Mouse (Mus musculus): ENCODE data around the gene H2al2a. TPM values are rescaled to one million over a fixed set of nuclear protein-coding genes. Genes with fewer than 3 reads are reported as not detected.

The H2al2a gene
- polyA plus RNA-seq, 1 experiment from 2014 or later = not detected

GRCm38 (mm10) chr2:18026116-18026947 lies 29.6 kb upstream of the H2al2a start:
- H3K4me3 ChIP-seq (replicated peaks) = peak overlapping the region; percentile 67

DNA sequence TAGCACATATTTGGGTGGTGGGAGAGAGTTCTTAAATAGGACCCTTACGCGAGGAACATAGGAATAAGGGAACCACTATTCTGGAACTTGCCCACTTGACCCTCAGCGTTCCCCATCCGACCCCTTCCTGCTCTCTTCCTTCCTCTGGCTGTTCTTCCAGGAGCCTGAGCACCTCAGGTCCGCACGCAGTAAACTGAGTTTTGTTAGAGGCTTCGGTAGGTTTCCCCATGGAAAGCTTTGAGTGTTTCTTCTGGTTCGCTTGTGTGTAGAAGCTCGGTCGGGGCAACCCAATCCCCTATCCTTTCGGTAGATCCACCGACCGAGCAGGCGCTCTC lies 29.0 kb upstream of the H2al2a start:
- no peaks in the 10 kb centered on the region for H3K27me3 ChIP-seq
- peak overlapping the region; percentile 60 for H3K9ac ChIP-seq (replicated peaks)
- H3K36me3 ChIP-seq = no peaks in the 10 kb centered on the region
- H3K27ac ChIP-seq = 0 out of 2 replicates have a peak overlapping the region, but pooled peaks have one; percentile 56
- ATAC-seq (ENCODE audit: insufficient number of reproducible peaks, insufficient read depth, low FRiP score, low TSS enrichment, low read depth) = no peak
- peak overlapping the region; percentile 97 for H3K4me2 ChIP-seq
- WGBS = 3% methylated on average over 14 of the region's 14 CpGs
- H3K4me1 ChIP-seq (replicated peaks) = peaks cover 16% of the 10 kb centered on the region
- peak overlapping the region; percentile 67 for H3K4me3 ChIP-seq (replicated peaks)
- H3K9me3 ChIP-seq = no peaks in the 10 kb centered on the region

More at GRCm38 (mm10) chr2:18026116-18026947, 29.6 kb upstream of the H2al2a start:
- no peaks in the 10 kb centered on the region for H3K27me3 ChIP-seq
- H3K4me2 ChIP-seq = peak overlapping the region; percentile 97
- no peaks in the 10 kb centered on the region for H3K9me3 ChIP-seq
- H3K4me1 ChIP-seq (replicated peaks) = peaks cover 21% of the 10 kb centered on the region
- H3K36me3 ChIP-seq = no peaks in the 10 kb centered on the region
- ATAC-seq (ENCODE audit: insufficient number of reproducible peaks, insufficient read depth, low FRiP score, low TSS enrichment, low read depth) = peak; percentile 35; the same call in 1 of the 2 replicates
- under 1% methylated on average over 44 of the region's 44 CpGs for WGBS
- H3K27ac ChIP-seq = peak overlapping the region; percentile 56
- peak overlapping the region; percentile 60 for H3K9ac ChIP-seq (replicated peaks)

DNA sequence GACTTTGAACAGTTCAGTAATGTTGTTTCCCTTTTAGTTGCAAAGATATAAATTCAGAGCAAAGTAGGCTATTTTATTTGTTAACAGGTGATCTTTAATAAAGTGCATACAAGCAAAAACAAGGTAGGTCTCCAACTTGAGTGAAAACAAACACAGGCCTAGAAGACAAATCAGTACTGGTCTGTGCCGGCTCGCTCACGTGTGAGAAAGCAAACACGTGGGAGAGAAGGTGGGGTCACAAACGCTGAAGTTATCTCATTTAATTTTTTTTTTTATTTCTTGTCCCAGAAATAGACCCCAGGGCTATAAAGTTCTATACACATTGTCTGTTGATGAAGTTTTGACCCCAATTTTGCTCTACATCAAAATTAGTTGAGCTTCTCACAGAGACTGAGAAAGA lies 28.4 kb upstream of the H2al2a start:
- WGBS = 60% methylated on average over 5 of the region's 5 CpGs
- Histone ChIP-seq H3K27me3 (no peaks in the 10 kb centered on the region), H3K4me2 (peak overlapping the region; percentile 97), H3K9me3 (no peaks in the 10 kb centered on the region), H3K36me3 (no peaks in the 10 kb centered on the region), H3K27ac (no peak overlapping the region), H3K4me1 (replicated peaks) (peaks cover 14% of the 10 kb centered on the region), H3K4me3 (replicated peaks) (peak overlapping the region; percentile 67; the same call in 1 of the 2 replicates), H3K9ac (replicated peaks) (no peak overlapping the region)
- no peak for ATAC-seq (ENCODE audit: insufficient number of reproducible peaks, insufficient read depth, low FRiP score, low TSS enrichment, low read depth)

- 44% methylated on average over 1 of the region's 1 CpGs for WGBS
- Histone ChIP-seq H3K4me3 (replicated peaks) (no peak overlapping the region), H3K4me1 (replicated peaks) (peaks cover 17% of the 10 kb centered on the region), H3K27me3 (no peaks in the 10 kb centered on the region), H3K4me2 (no peak overlapping the region), H3K36me3 (no peaks in the 10 kb centered on the region), H3K9ac (replicated peaks) (no peak overlapping the region), H3K9me3 (no peaks in the 10 kb centered on the region), H3K27ac (no peak overlapping the region)
- ATAC-seq (ENCODE audit: insufficient number of reproducible peaks, insufficient read depth, low FRiP score, low TSS enrichment, low read depth) = no peak
Observed at GRCm38 (mm10) chr2:18022886-18023285, 26.1 kb upstream of the H2al2a start.

DNA sequence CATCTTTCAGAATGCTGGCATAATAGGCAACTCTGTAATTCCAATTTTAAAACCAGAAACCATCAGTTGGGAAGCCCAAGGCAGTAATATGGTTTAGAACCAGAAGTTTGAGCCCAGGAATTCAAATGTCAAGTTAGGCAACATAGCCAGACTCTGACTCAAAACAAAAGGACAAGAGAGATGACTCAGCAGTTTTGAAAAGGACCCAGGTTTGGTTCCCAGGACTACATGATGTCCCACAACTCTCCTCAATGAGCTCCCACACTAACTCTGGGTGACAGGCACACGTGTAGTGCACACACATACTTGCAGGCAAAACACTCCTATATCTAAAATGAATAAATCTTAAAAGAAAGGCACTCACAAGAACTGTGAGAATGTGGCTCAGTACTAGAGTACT lies 22.4 kb upstream of the H2al2a start:
- WGBS = 80% methylated on average over 1 of the region's 1 CpGs
- ATAC-seq (ENCODE audit: insufficient number of reproducible peaks, insufficient read depth, low FRiP score, low TSS enrichment, low read depth) = no peak

GRCm38 (mm10) chr2:18017321-18017720 lies 20.6 kb upstream of the H2al2a start:
- no peak overlapping the region for H3K4me3 ChIP-seq (replicated peaks)
- H3K36me3 ChIP-seq = no peaks in the 10 kb centered on the region
- no peaks in the 10 kb centered on the region for H3K9me3 ChIP-seq
- 92% methylated on average over 6 of the region's 6 CpGs for WGBS
- H3K9ac ChIP-seq (replicated peaks) = no peak overlapping the region
- no peak overlapping the region for H3K4me2 ChIP-seq
- no peaks in the 10 kb centered on the region for H3K27me3 ChIP-seq
- H3K4me1 ChIP-seq (replicated peaks) = 0 out of 2 replicates have a peak, but pooled peaks cover 4% of the 10 kb centered on the region
- H3K27ac ChIP-seq = no peak overlapping the region
- ATAC-seq (ENCODE audit: insufficient number of reproducible peaks, insufficient read depth, low FRiP score, low TSS enrichment, low read depth) = no peak

More for the DNA sequence above, 22.4 kb upstream of the H2al2a start:
- Histone ChIP-seq H3K9me3 (no peaks in the 10 kb centered on the region), H3K4me1 (replicated peaks) (0 out of 2 replicates have a peak, but pooled peaks cover 4% of the 10 kb centered on the region), H3K4me3 (replicated peaks) (no peak overlapping the region), H3K27ac (no peak overlapping the region), H3K4me2 (no peak overlapping the region), H3K9ac (replicated peaks) (no peak overlapping the region), H3K27me3 (no peaks in the 10 kb centered on the region), H3K36me3 (no peaks in the 10 kb centered on the region)

DNA sequence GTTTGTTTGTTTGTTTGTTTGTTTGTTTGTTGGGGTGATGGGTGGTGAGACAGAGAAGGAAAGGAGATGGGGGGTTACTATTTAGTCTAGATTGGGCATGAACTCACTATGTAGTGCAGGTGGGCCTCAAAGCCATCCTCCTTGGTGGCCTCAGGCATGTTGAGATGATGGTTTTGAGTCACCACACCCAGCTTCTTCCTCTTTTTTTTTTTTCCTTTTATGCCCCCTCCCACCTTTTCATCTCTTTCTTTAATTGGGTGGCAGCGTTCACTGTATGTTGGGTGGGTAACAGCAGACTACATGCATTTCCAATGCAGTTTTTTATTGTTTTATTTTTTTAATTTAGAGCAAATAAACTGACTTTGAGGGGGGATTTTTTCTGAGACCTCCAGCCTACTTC lies 19.9 kb upstream of the H2al2a start:
- no peaks in the 10 kb centered on the region for H3K9me3 ChIP-seq
- 96% methylated on average over 1 of the region's 1 CpGs for WGBS
- ATAC-seq (ENCODE audit: insufficient number of reproducible peaks, insufficient read depth, low FRiP score, low TSS enrichment, low read depth) = no peak

GRCm38 (mm10) chr2:18015581-18015980 lies 18.8 kb upstream of the H2al2a start:
- H3K4me1 ChIP-seq (replicated peaks) = 0 out of 2 replicates have a peak, but pooled peaks cover 4% of the 10 kb centered on the region
- no peak for ATAC-seq (ENCODE audit: insufficient number of reproducible peaks, insufficient read depth, low FRiP score, low TSS enrichment, low read depth)
- H3K4me3 ChIP-seq (replicated peaks) = no peak overlapping the region
- H3K9ac ChIP-seq (replicated peaks) = no peak overlapping the region
- no peak overlapping the region for H3K4me2 ChIP-seq
- no peak overlapping the region for H3K27ac ChIP-seq
- no peaks in the 10 kb centered on the region for H3K27me3 ChIP-seq
- H3K9me3 ChIP-seq = no peaks in the 10 kb centered on the region
- WGBS = 60% methylated on average over 3 of the region's 3 CpGs
- H3K36me3 ChIP-seq = no peaks in the 10 kb centered on the region

More for the DNA sequence above, 19.9 kb upstream of the H2al2a start:
- Histone ChIP-seq H3K4me3 (replicated peaks) (no peak overlapping the region), H3K4me1 (replicated peaks) (0 out of 2 replicates have a peak, but pooled peaks cover 4% of the 10 kb centered on the region), H3K27me3 (no peaks in the 10 kb centered on the region), H3K27ac (no peak overlapping the region), H3K4me2 (no peak overlapping the region), H3K9ac (replicated peaks) (no peak overlapping the region), H3K36me3 (no peaks in the 10 kb centered on the region)

GRCm38 (mm10) chr2:18012866-18013265 lies 16.1 kb upstream of the H2al2a start:
- H3K4me1 ChIP-seq (replicated peaks) = no peaks in the 10 kb centered on the region
- ATAC-seq (ENCODE audit: insufficient number of reproducible peaks, insufficient read depth, low FRiP score, low TSS enrichment, low read depth) = no peak
- 92% methylated on average over 3 of the region's 3 CpGs for WGBS

GRCm38 (mm10) chr2:18011226-18011625 lies 14.5 kb upstream of the H2al2a start:
- no peaks in the 10 kb centered on the region for H3K9me3 ChIP-seq
- H3K36me3 ChIP-seq = no peaks in the 10 kb centered on the region
- 83% methylated on average over 6 of the region's 6 CpGs for WGBS
- no peak overlapping the region for H3K27ac ChIP-seq
- no peaks in the 10 kb centered on the region for H3K27me3 ChIP-seq
- H3K4me3 ChIP-seq (replicated peaks) = no peak overlapping the region
- H3K9ac ChIP-seq (replicated peaks) = no peak overlapping the region
- no peaks in the 10 kb centered on the region for H3K4me1 ChIP-seq (replicated peaks)
- no peak for ATAC-seq (ENCODE audit: insufficient number of reproducible peaks, insufficient read depth, low FRiP score, low TSS enrichment, low read depth)
- H3K4me2 ChIP-seq = no peak overlapping the region

More at GRCm38 (mm10) chr2:18012866-18013265, 16.1 kb upstream of the H2al2a start:
- H3K9me3 ChIP-seq = no peaks in the 10 kb centered on the region
- no peaks in the 10 kb centered on the region for H3K27me3 ChIP-seq
- no peaks in the 10 kb centered on the region for H3K36me3 ChIP-seq
- H3K27ac ChIP-seq = no peak overlapping the region
- no peak overlapping the region for H3K4me2 ChIP-seq
- H3K9ac ChIP-seq (replicated peaks) = no peak overlapping the region
- no peak overlapping the region for H3K4me3 ChIP-seq (replicated peaks)

DNA sequence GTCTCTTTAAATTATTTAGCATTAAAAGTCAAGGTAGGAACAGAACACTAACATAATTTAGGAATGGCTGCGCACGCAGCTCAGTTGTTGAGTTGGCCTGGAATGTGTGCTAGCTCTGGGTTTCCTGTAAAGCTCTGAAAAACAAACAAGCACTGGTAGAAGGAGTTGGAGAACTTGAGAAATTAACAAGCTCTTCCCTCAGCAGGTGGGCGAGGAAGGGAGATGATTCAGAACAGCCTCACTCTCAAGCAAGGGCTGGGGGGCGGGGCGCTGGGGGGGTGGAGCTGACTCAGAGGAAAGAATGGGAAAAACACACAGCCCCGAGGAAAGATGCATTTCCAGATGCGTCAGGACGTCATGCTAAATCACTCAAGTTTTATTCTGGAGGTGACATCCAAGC lies 8.4 kb upstream of the H2al2a start:
- peak; percentile 33; the same call in 1 of the 2 replicates for ATAC-seq (ENCODE audit: insufficient number of reproducible peaks, insufficient read depth, low FRiP score, low TSS enrichment, low read depth)
- no peaks in the 10 kb centered on the region for H3K9me3 ChIP-seq
- no peak overlapping the region for H3K4me3 ChIP-seq (replicated peaks)
- 24% methylated on average over 8 of the region's 8 CpGs for WGBS
- H3K36me3 ChIP-seq = no peaks in the 10 kb centered on the region
- peak overlapping the region; percentile 72; the same call in 1 of the 2 replicates for H3K27ac ChIP-seq
- no peaks in the 10 kb centered on the region; the same call in 1 of the 2 replicates for H3K27me3 ChIP-seq
- H3K4me1 ChIP-seq (replicated peaks) = peaks cover 7% of the 10 kb centered on the region
- H3K4me2 ChIP-seq = peak overlapping the region; percentile 5; the same call in 1 of the 2 replicates
- no peak overlapping the region for H3K9ac ChIP-seq (replicated peaks)

All from limb, embryonic 12.5 days (tissue).